Mouse (Mus musculus) cerebellum, adult 2 months (tissue): Measurements from ENCODE around the gene Desi1.

Experiments
- CTCF ChIP-seq: fragments of 200-500 bp; IDR thresholded peaks from 2 replicates; pipeline ENCODE4 v1.5.1; 2011; ENCODE audit warnings: low read depth, mild to moderate bottlenecking, control low read depth, low read length, moderate library complexity, borderline replicate concordance; ENCODE audit not compliant: insufficient read depth
- POLR2A ChIP-seq: fragments of 200-500 bp; IDR thresholded peaks from 2 replicates; pipeline ENCODE4 v1.6.1; 2011; ENCODE audit warnings: low read length, control low read depth, borderline replicate concordance; ENCODE audit not compliant: insufficient read depth

- TF ChIP-seq POLR2A = no peak
- TF ChIP-seq CTCF = no peak
These were observed 69.4 kb downstream of the Desi1 start for GRCm38 (mm10) chr15:81964262-81964661.
